Mouse (Mus musculus) intestine, postnatal 0 days (tissue): ENCODE data around the gene Acvr1. TPM values are rescaled to one million over a fixed set of nuclear protein-coding genes. Genes with fewer than 3 reads are reported as not detected.

Experiments
- ATAC-seq: fragments of 200-750 bp; cut with Nextera tagmentation; 2 replicates; pipeline ENCODE4 v1.8.0; 2017; ENCODE audit warnings: mild to moderate bottlenecking, moderate TSS enrichment, moderate library complexity
- H3K27ac ChIP-seq: fragments of 300-500 bp; sonication (generic); 2 replicates; pipeline ENCODE4 v1.5.1; 2014; ENCODE audit warnings: mild to moderate bottlenecking, low read depth, low read length, moderate library complexity
- H3K27me3 ChIP-seq: fragments of 300-500 bp; sonication (generic); replicated peaks from 2 replicates; pipeline ENCODE4 v1.6.1; 2014; ENCODE audit warnings: low read length, mixed read lengths; ENCODE audit not compliant: control insufficient read depth, insufficient read depth
- H3K36me3 ChIP-seq: fragments of 300-500 bp; sonication (generic); 2 replicates; pipeline ENCODE4 v1.6.1; 2014; ENCODE audit warnings: mild to moderate bottlenecking, moderate library complexity; ENCODE audit not compliant: control insufficient read depth, insufficient read depth
- H3K4me1 ChIP-seq: fragments of 300-500 bp; sonication (generic); replicated peaks from 2 replicates; pipeline ENCODE4 v1.6.1; 2014; ENCODE audit warnings: antibody characterized with exemption, low read length, mixed read lengths; ENCODE audit not compliant: control insufficient read depth, insufficient read depth
- H3K4me2 ChIP-seq: fragments of 300-500 bp; sonication (generic); replicated peaks from 2 replicates; pipeline ENCODE4 v1.6.1; 2014; ENCODE audit warnings: low read depth, mild to moderate bottlenecking, moderate library complexity
- H3K4me3 ChIP-seq: fragments of 300-500 bp; sonication (generic); 2 replicates; pipeline ENCODE4 v1.5.1; 2014; ENCODE audit warnings: low read depth, low read length
- H3K9ac ChIP-seq: fragments of 300-500 bp; sonication (generic); 2 replicates; pipeline ENCODE4 v1.6.1; 2014; ENCODE audit warnings: mild to moderate bottlenecking, low read depth, low read length
- H3K9me3 ChIP-seq: fragments of 300-500 bp; sonication (generic); 2 replicates; pipeline ENCODE4 v1.6.1; 2016; ENCODE audit warnings: mixed run types; ENCODE audit not compliant: control insufficient read depth
- CTCF ChIP-seq: sonication (generic); IDR thresholded peaks from 2 replicates; pipeline ENCODE4 v1.5.1; 2016; ENCODE audit warnings: low read depth, mild to moderate bottlenecking, control low read depth, antibody characterized with exemption, moderate library complexity
- WGBS: fragments of 180-500 bp; shearing (Covaris S2); extraction: QIAGEN DNeasy Blood & Tissue Kit; methylation state at CpG from one replicate; pipeline ENCODE4 v1.1.7; 2014; 5-methylcytosine and 5-hydroxymethylcytosine counted together
- polyA plus RNA-seq: library from polyadenylated mRNA; unstranded; fragments of >200 nt; fragmentation: Nextera tagmentation; extraction: Ambion mirVana; gene quantifications from 2 replicates; pipeline ENCODE4 v1.2.1, GENCODE M21; 2015

The Acvr1 gene
- polyA plus RNA-seq, 1 experiment from 2014 or later = 4.6 TPM

GRCm38 (mm10) chr2:58447001-58447400, 120.0 kb downstream of the Acvr1 start:
- H3K4me3 ChIP-seq = no peak overlapping the region
- no peak overlapping the region for H3K9ac ChIP-seq
- no peak for TF ChIP-seq CTCF
- no peak for ATAC-seq
- no peaks in the 10 kb centered on the region for H3K9me3 ChIP-seq
- H3K27me3 ChIP-seq = no peaks in the 10 kb centered on the region
- WGBS = 93% methylated on average over 15 of the region's 15 CpGs
- no peaks in the 10 kb centered on the region for H3K4me1 ChIP-seq
- H3K27ac ChIP-seq = no peak overlapping the region
- no peak overlapping the region for H3K4me2 ChIP-seq
- peaks cover 27% of the 10 kb centered on the region for H3K36me3 ChIP-seq

- Histone ChIP-seq H3K4me1 (no peaks in the 10 kb centered on the region), H3K36me3 (peaks cover 25% of the 10 kb centered on the region), H3K4me2 (no peak overlapping the region), H3K4me3 (no peak overlapping the region), H3K9me3 (no peaks in the 10 kb centered on the region), H3K27ac (no peak overlapping the region), H3K27me3 (no peaks in the 10 kb centered on the region), H3K9ac (no peak overlapping the region)
- peak; percentile 66 for ATAC-seq
- TF ChIP-seq CTCF = no peak
- WGBS = 58% methylated on average over 4 of the region's 4 CpGs
Measured at GRCm38 (mm10) chr2:58443163-58443562, 123.8 kb downstream of the Acvr1 start.

GRCm38 (mm10) chr2:58436911-58437310, 130.0 kb downstream of the Acvr1 start:
- WGBS = 95% methylated on average over 3 of the region's 3 CpGs
- no peaks in the 10 kb centered on the region for H3K27me3 ChIP-seq

DNA sequence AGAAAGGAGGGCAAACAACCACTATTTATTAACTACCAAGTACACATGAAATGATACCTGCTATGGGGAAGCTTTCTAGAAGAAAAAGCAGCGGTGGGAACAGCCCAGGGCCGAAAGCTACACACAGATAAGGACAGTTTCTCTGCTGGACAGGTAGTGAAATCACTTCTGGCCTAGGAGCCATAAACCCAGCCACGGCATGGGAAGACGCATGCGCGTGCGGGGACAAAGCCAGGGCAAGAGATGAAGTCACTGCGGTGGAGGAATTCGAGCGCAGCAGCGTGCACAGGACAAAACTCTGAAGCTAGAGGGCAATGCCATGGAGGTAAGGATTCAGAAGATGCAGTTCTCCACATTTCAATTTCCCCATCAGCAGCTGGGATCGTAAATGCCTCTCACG, 131.4 kb downstream of the Acvr1 start:
- WGBS = 60% methylated on average over 13 of the region's 13 CpGs
- H3K27ac ChIP-seq = peak overlapping the region; percentile 5; the same call in 1 of the 2 replicates
- peak; percentile 69; the same call in 1 of the 2 replicates for ATAC-seq

More at GRCm38 (mm10) chr2:58436911-58437310, 130.0 kb downstream of the Acvr1 start:
- Histone ChIP-seq H3K4me3 (no peak overlapping the region), H3K4me2 (no peak overlapping the region), H3K4me1 (0 out of 2 replicates have a peak, but pooled peaks cover 9% of the 10 kb centered on the region), H3K9ac (no peak overlapping the region), H3K9me3 (no peaks in the 10 kb centered on the region), H3K36me3 (no peaks in the 10 kb centered on the region), H3K27ac (no peak overlapping the region)
- no peak for ATAC-seq
- no peak for TF ChIP-seq CTCF

GRCm38 (mm10) chr2:58434438-58434837, 132.5 kb downstream of the Acvr1 start:
- Histone ChIP-seq H3K27me3 (no peaks in the 10 kb centered on the region), H3K27ac (no peak overlapping the region), H3K9ac (no peak overlapping the region), H3K4me3 (no peak overlapping the region), H3K4me1 (0 out of 2 replicates have a peak, but pooled peaks cover 9% of the 10 kb centered on the region), H3K9me3 (no peaks in the 10 kb centered on the region), H3K4me2 (no peak overlapping the region), H3K36me3 (no peaks in the 10 kb centered on the region)
- ATAC-seq = 0 out of 2 replicates have a peak, but pooled peaks have one; percentile 41
- no peak for TF ChIP-seq CTCF
- 27% methylated on average over 2 of the region's 2 CpGs for WGBS

More for the DNA sequence above, 131.4 kb downstream of the Acvr1 start:
- no peak overlapping the region for H3K9ac ChIP-seq
- H3K27me3 ChIP-seq = no peaks in the 10 kb centered on the region
- TF ChIP-seq CTCF = peak; percentile 32; the same call in 1 of the 2 replicates
- no peak overlapping the region for H3K4me3 ChIP-seq
- H3K36me3 ChIP-seq = no peaks in the 10 kb centered on the region
- no peaks in the 10 kb centered on the region for H3K9me3 ChIP-seq
- H3K4me2 ChIP-seq = peak overlapping the region; percentile 51
- 0 out of 2 replicates have a peak, but pooled peaks cover 9% of the 10 kb centered on the region for H3K4me1 ChIP-seq

- Histone ChIP-seq H3K27me3 (no peaks in the 10 kb centered on the region), H3K4me1 (0 out of 2 replicates have a peak, but pooled peaks cover 9% of the 10 kb centered on the region), H3K36me3 (no peaks in the 10 kb centered on the region), H3K9me3 (no peaks in the 10 kb centered on the region), H3K27ac (no peak overlapping the region), H3K4me2 (no peak overlapping the region), H3K4me3 (no peak overlapping the region), H3K9ac (no peak overlapping the region)
- ATAC-seq = peak; percentile 78
- no peak for TF ChIP-seq CTCF
- WGBS = 52% methylated on average over 2 of the region's 2 CpGs
Measured at GRCm38 (mm10) chr2:58433317-58433716, 133.6 kb downstream of the Acvr1 start.
